Mouse (Mus musculus) limb, embryonic 11.5 days (tissue): Measurements from ENCODE around the gene Adcyap1. TPM values are rescaled to one million over a fixed set of nuclear protein-coding genes. Genes with fewer than 3 reads are reported as not detected.

Experiments
- ATAC-seq: fragments of 200-750 bp; cut with Nextera tagmentation; 2 replicates; pipeline ENCODE4 v1.8.0; 2017; ENCODE audit warnings: low read depth; ENCODE audit not compliant: insufficient number of reproducible peaks, low FRiP score, low TSS enrichment
- DNase-seq: peaks from one replicate; pipeline ENCODE4 v3.0.0-alpha.2; 2015; ENCODE audit warnings: low spot score
- H3K27ac ChIP-seq: fragments of 300-500 bp; sonication (generic); replicated peaks from 2 replicates; pipeline ENCODE4 v1.5.1; 2014; ENCODE audit warnings: low read depth, mild to moderate bottlenecking, low read length
- H3K27me3 ChIP-seq: fragments of 300-500 bp; sonication (generic); 2 replicates; pipeline ENCODE4 v1.6.1; 2014; ENCODE audit warnings: mild to moderate bottlenecking, low read length, mixed read lengths; ENCODE audit not compliant: control insufficient read depth, insufficient read depth
- H3K36me3 ChIP-seq: fragments of 300-500 bp; sonication (generic); 2 replicates; pipeline ENCODE4 v1.6.1; 2014; ENCODE audit warnings: mild to moderate bottlenecking, low read length, moderate library complexity, mixed read lengths; ENCODE audit not compliant: control insufficient read depth, insufficient read depth
- H3K4me1 ChIP-seq: fragments of 300-500 bp; sonication (generic); 2 replicates; pipeline ENCODE4 v1.6.1; 2014; ENCODE audit warnings: low read length, mixed read lengths; ENCODE audit not compliant: control insufficient read depth, insufficient read depth
- H3K4me2 ChIP-seq: fragments of 300-500 bp; sonication (generic); 2 replicates; pipeline ENCODE4 v1.6.1; 2014; ENCODE audit warnings: low read depth, mild to moderate bottlenecking, moderate library complexity; ENCODE audit not compliant: severe bottlenecking
- H3K4me3 ChIP-seq: fragments of 300-500 bp; sonication (generic); 2 replicates; pipeline ENCODE4 v1.5.1; 2014; ENCODE audit warnings: low read depth, low read length
- H3K9ac ChIP-seq: fragments of 300-500 bp; sonication (generic); 2 replicates; pipeline ENCODE4 v1.6.1; 2014; ENCODE audit warnings: mild to moderate bottlenecking, low read length
- H3K9me3 ChIP-seq: fragments of 300-500 bp; sonication (generic); 2 replicates; pipeline ENCODE4 v1.6.1; 2016; ENCODE audit warnings: low read length; ENCODE audit not compliant: control insufficient read depth
- WGBS: fragments of 180-500 bp; shearing (Covaris S2); extraction: QIAGEN DNeasy Blood & Tissue Kit; methylation state at CpG from one replicate; pipeline ENCODE4 v1.1.7; 2014; 5-methylcytosine and 5-hydroxymethylcytosine counted together
- polyA plus RNA-seq: library from polyadenylated mRNA; unstranded; fragments of >200 nt; fragmentation: Nextera tagmentation; extraction: Ambion mirVana; gene quantifications from 2 replicates; pipeline ENCODE4 v1.2.1, GENCODE M21; 2014

Gene Adcyap1
- polyA plus RNA-seq, 1 experiment from 2014 or later = 0.44 TPM

- no peak overlapping the region for H3K9ac ChIP-seq
- peaks cover 9% of the 10 kb centered on the region; the same call in 1 of the 2 replicates for H3K4me1 ChIP-seq
- peak; percentile 44 for DNase-seq
- no peak for ATAC-seq
- no peaks in the 10 kb centered on the region for H3K36me3 ChIP-seq
- H3K4me2 ChIP-seq = no peak overlapping the region
- peaks cover 62% of the 10 kb centered on the region for H3K27me3 ChIP-seq
- H3K27ac ChIP-seq = no peak overlapping the region
- peak overlapping the region; percentile 15; the same call in 1 of the 2 replicates for H3K4me3 ChIP-seq
- no peaks in the 10 kb centered on the region for H3K9me3 ChIP-seq
- WGBS = under 1% methylated on average over 16 of the region's 16 CpGs
Measured at GRCm38 (mm10) chr17:93201265-93201925, 2.6 kb downstream of the Adcyap1 start.

DNA sequence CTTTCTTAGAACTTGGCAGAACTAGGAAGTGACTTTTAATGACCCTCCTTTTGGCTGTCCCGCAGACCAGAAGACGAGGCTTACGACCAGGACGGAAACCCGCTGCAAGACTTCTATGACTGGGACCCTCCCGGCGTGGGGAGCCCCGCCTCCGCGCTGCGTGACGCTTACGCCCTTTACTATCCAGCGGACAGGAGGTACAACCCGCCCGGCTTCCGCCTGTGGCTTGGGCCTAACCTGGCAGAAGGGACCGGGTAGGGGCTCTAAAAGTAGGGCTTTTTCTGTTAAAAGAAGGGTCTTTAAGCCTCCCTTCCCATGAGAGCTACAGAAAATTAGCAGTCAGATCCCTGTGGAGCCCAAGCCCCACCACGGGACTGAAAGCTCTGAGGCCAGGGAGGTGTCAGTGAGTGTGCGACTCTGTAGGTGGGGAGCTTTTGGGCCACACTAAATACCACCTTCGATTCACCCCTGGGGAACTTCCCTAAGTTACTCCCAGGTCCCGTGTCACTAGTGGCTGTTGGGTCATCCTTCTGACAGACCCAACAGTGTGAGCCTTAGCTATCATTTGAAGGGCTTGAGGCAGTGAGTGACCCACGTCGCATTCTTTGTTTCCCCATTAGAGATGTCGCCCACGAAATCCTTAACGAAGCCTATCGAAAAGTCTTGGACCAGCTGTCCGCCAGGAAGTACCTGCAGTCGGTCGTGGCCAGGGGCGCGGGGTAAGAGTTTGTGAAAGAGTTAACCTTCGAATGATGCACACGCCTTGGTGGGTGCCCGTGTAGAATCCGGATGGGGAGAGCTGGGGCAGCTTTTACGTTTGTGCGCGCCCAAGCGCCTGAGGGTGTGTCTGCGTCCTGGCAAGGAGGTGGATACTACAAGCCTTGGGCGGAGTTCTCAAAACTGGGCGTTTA, 3.6 kb downstream of the Adcyap1 start:
- no peak overlapping the region for H3K27ac ChIP-seq
- ATAC-seq = 0 out of 2 replicates have a peak, but pooled peaks have one; percentile 59
- no peak overlapping the region for H3K9ac ChIP-seq
- H3K36me3 ChIP-seq = no peaks in the 10 kb centered on the region
- H3K4me3 ChIP-seq = peak overlapping the region; percentile 21
- under 1% methylated on average over 44 of the region's 44 CpGs for WGBS
- H3K4me2 ChIP-seq = peak overlapping the region; percentile 40
- H3K4me1 ChIP-seq = peaks cover 9% of the 10 kb centered on the region; the same call in 1 of the 2 replicates
- DNase-seq = peak; percentile 74
- peaks cover 62% of the 10 kb centered on the region for H3K27me3 ChIP-seq
- no peaks in the 10 kb centered on the region for H3K9me3 ChIP-seq

GRCm38 (mm10) chr17:93203076-93204031, 4.5 kb downstream of the Adcyap1 start:
- Histone ChIP-seq H3K4me3 (peak overlapping the region; percentile 22), H3K27me3 (peaks cover 61% of the 10 kb centered on the region), H3K9ac (no peak overlapping the region), H3K4me2 (peak overlapping the region; percentile 58), H3K9me3 (no peaks in the 10 kb centered on the region), H3K4me1 (peaks cover 9% of the 10 kb centered on the region; the same call in 1 of the 2 replicates), H3K27ac (no peak overlapping the region), H3K36me3 (no peaks in the 10 kb centered on the region)
- ATAC-seq = no peak
- peak; percentile 58 for DNase-seq
- WGBS = 1% methylated on average over 34 of the region's 34 CpGs

DNA sequence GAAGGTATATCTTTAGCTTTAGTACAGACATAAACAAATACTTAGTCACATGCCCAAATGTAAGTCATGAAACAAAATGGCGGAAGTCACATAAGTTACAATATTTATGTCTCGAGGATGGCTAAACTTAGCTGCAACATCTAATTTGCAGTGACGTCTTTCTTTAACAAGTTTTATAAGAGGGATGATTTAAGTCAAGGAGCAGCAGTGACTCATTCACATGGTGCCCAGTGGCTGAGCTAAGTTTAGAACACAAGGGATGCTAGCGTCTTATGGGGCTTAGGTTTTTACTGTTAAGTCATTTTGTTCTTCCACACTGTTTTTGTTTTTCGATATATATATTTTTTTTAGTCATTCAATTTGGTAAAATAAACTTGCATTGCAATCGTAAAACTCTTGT, 19.0 kb downstream of the Adcyap1 start:
- H3K4me1 ChIP-seq = no peaks in the 10 kb centered on the region
- H3K27ac ChIP-seq = no peak overlapping the region
- no peak overlapping the region for H3K9ac ChIP-seq
- H3K4me3 ChIP-seq = no peak overlapping the region
- no peaks in the 10 kb centered on the region for H3K27me3 ChIP-seq
- 86% methylated on average over 6 of the region's 6 CpGs for WGBS
- H3K9me3 ChIP-seq = no peaks in the 10 kb centered on the region
- no peak for ATAC-seq
- no peak overlapping the region for H3K4me2 ChIP-seq
- no peak for DNase-seq
- H3K36me3 ChIP-seq = no peaks in the 10 kb centered on the region

- no peaks in the 10 kb centered on the region for H3K36me3 ChIP-seq
- DNase-seq = no peak
- H3K27ac ChIP-seq = no peak overlapping the region
- H3K4me3 ChIP-seq = no peak overlapping the region
- WGBS = 63% methylated on average over 2 of the region's 2 CpGs
- H3K27me3 ChIP-seq = no peaks in the 10 kb centered on the region
- ATAC-seq = no peak
- H3K9me3 ChIP-seq = no peaks in the 10 kb centered on the region
- no peak overlapping the region for H3K4me2 ChIP-seq
- no peak overlapping the region for H3K9ac ChIP-seq
- H3K4me1 ChIP-seq = no peaks in the 10 kb centered on the region
Measured at GRCm38 (mm10) chr17:93218640-93219039, 19.8 kb downstream of the Adcyap1 start.

DNA sequence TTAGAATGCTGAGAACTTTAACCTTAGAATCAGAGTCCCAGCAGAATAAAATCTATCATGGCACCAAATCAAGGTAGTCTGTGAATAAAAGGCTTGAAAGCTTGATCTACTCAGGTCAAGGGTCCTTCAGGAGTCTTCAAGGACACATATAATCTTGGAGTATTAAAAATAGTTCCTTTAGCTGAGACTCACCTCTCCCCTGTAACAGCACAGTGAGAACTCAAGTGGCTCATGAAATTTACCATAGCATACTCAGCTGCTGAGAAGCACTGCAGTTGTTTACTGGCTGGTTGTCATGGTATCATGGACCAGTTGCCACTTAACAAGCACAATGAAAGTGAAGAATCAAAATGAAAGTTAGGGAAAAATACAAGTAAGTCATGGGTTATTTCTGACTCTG, 38.5 kb downstream of the Adcyap1 start:
- H3K9ac ChIP-seq = no peak overlapping the region
- no peak for DNase-seq

More for the DNA sequence above, 38.5 kb downstream of the Adcyap1 start:
- H3K9me3 ChIP-seq = no peaks in the 10 kb centered on the region
- H3K27ac ChIP-seq = no peak overlapping the region
- no peak overlapping the region for H3K4me3 ChIP-seq
- no peak overlapping the region for H3K4me2 ChIP-seq
- no peaks in the 10 kb centered on the region for H3K27me3 ChIP-seq
- ATAC-seq = no peak
- H3K4me1 ChIP-seq = no peaks in the 10 kb centered on the region
- no peaks in the 10 kb centered on the region for H3K36me3 ChIP-seq
